Mouse (Mus musculus): Measurements from ENCODE around the gene Armc2.

DNA sequence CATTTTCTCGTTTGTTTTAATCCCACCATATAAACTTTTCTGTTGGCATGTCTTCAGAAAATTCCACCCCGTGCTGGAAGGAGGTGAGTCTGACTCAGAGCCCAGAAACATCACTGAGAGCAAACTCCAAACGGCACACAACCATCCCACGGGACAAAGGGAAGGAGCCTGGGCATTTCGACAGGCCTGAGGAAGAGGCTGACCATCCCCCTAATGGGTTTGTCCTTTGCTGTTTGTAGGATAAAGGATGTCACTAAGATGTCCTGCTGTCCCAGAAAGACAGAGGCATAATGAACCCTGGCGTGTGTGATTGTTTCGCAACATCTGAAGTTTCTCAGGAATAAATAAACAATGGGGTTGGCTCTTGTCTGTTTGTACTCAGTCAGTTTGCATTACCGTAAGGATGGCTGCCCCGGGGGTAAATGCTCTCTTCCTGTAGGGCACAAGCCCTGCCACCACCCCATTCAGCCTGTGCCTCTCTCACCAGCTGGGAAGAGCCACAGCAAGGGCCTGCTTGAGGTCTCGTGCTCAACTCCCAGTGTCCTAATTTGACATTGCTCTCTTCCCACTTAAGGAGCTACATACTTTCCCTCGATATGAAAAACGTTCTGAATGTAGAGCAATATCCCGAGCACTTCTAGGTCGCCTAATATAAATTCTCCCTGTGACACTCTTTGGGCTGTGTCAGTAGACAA is 26.7 kb downstream of the Armc2 start:
- TF ChIP-seq HCFC1 (IDR thresholded peaks at IDR 0.05; ENCODE audit: low read depth, low read length) (no peak), UBTF (IDR thresholded peaks at IDR 0.05; ENCODE audit: borderline replicate concordance, insufficient read depth, low read depth, low read length) (no peak), CTCF (IDR thresholded peaks at IDR 0.05 in 2 of 3, conservative IDR thresholded peaks at IDR 0.05 in 1 of 3; ENCODE audit: control insufficient read depth in 1 of 3, insufficient read depth in 1 of 3, low read depth in 2 of 3, low read length in 3 of 3, poor library complexity in 1 of 3, severe bottlenecking in 1 of 3) (no peak), TCF12 (IDR thresholded peaks at IDR 0.05; ENCODE audit: low read depth, low read length) (no peak), POLR2A (IDR thresholded peaks at IDR 0.05; ENCODE audit: control insufficient read depth in 1 of 2, insufficient read depth in 1 of 2, low read depth in 1 of 2, low read length in 2 of 2, poor library complexity in 1 of 2) (no peak), USF1 (IDR thresholded peaks at IDR 0.05; ENCODE audit: low read depth, low read length) (no peak), MAFK (IDR thresholded peaks at IDR 0.05; ENCODE audit: borderline replicate concordance, low read depth, low read length) (no peak), CHD2 (IDR thresholded peaks at IDR 0.05; ENCODE audit: low read length) (no peak), GATA1 (IDR thresholded peaks at IDR 0.05; ENCODE audit: low read depth, low read length) (no peak), ETS1 (IDR thresholded peaks at IDR 0.05; ENCODE audit: low read depth, low read length) (no peak)

Measured in MEL (cell line).